Mouse (Mus musculus) midbrain, embryonic 16.5 days (tissue): ENCODE data around the gene Ccdc141. TPM values are rescaled to one million over a fixed set of nuclear protein-coding genes. Genes with fewer than 3 reads are reported as not detected.

Source experiments
- ATAC-seq: fragments of 200-750 bp; cut with Nextera tagmentation; 2 replicates; pipeline ENCODE4 v1.8.0; 2017; ENCODE audit warnings: moderate TSS enrichment
- H3K27ac ChIP-seq: fragments of 300-500 bp; sonication (generic); 2 replicates; pipeline ENCODE4 v1.5.1; 2014; ENCODE audit warnings: mild to moderate bottlenecking, low read length, mixed read lengths
- H3K27me3 ChIP-seq: fragments of 300-500 bp; sonication (generic); 2 replicates; pipeline ENCODE4 v1.6.1; 2014; ENCODE audit warnings: low read depth, low read length, mixed read lengths; ENCODE audit not compliant: control insufficient read depth, insufficient read depth
- H3K36me3 ChIP-seq: fragments of 300-500 bp; sonication (generic); 2 replicates; pipeline ENCODE4 v1.6.1; 2014; ENCODE audit warnings: mild to moderate bottlenecking, low read length, moderate library complexity, mixed read lengths; ENCODE audit not compliant: control insufficient read depth, insufficient read depth
- H3K4me1 ChIP-seq: fragments of 300-500 bp; sonication (generic); 2 replicates; pipeline ENCODE4 v1.6.1; 2014; ENCODE audit warnings: mild to moderate bottlenecking, low read length, mixed read lengths; ENCODE audit not compliant: control insufficient read depth, insufficient read depth
- H3K4me2 ChIP-seq: fragments of 300-500 bp; sonication (generic); 2 replicates; pipeline ENCODE4 v1.6.1; 2014; ENCODE audit warnings: mild to moderate bottlenecking, low read length, mixed read lengths
- H3K4me3 ChIP-seq: fragments of 300-500 bp; sonication (generic); 2 replicates; pipeline ENCODE4 v1.5.1; 2014; ENCODE audit warnings: low read depth, mild to moderate bottlenecking, low read length, moderate library complexity, mixed read lengths
- H3K9ac ChIP-seq: fragments of 300-500 bp; sonication (generic); 2 replicates; pipeline ENCODE4 v1.6.1; 2014; ENCODE audit warnings: low read depth, low read length, mixed read lengths
- H3K9me3 ChIP-seq: fragments of 300-500 bp; sonication (generic); replicated peaks from 2 replicates; pipeline ENCODE4 v1.6.1; 2014; ENCODE audit warnings: mild to moderate bottlenecking, low read length, mixed read lengths; ENCODE audit not compliant: control insufficient read depth, poor library complexity, severe bottlenecking
- WGBS: fragments of 180-500 bp; shearing (Covaris S2); extraction: QIAGEN DNeasy Blood & Tissue Kit; methylation state at CpG from one replicate; pipeline ENCODE4 v1.1.7; 2014; 5-methylcytosine and 5-hydroxymethylcytosine counted together
- polyA plus RNA-seq: library from polyadenylated mRNA; unstranded; fragments of >200 nt; fragmentation: Nextera tagmentation; extraction: Ambion mirVana; gene quantifications from 2 replicates; pipeline ENCODE4 v1.2.1, GENCODE M21; 2015

Gene Ccdc141
- polyA plus RNA-seq, 1 experiment from 2014 or later = 7.1 TPM

GRCm38 (mm10) chr2:77081156-77081555, 89.3 kb downstream of the Ccdc141 start:
- ATAC-seq = no peak
- no peaks in the 10 kb centered on the region for H3K27me3 ChIP-seq
- no peak overlapping the region for H3K4me3 ChIP-seq
- no peaks in the 10 kb centered on the region for H3K9me3 ChIP-seq
- H3K27ac ChIP-seq = no peak overlapping the region
- H3K4me2 ChIP-seq = no peak overlapping the region
- no peaks in the 10 kb centered on the region for H3K36me3 ChIP-seq
- 75% methylated on average over 2 of the region's 2 CpGs for WGBS
- H3K4me1 ChIP-seq = no peaks in the 10 kb centered on the region
- no peak overlapping the region for H3K9ac ChIP-seq

GRCm38 (mm10) chr2:77080657-77081056, 89.8 kb downstream of the Ccdc141 start:
- no peak overlapping the region for H3K4me3 ChIP-seq
- no peaks in the 10 kb centered on the region for H3K27me3 ChIP-seq
- no peaks in the 10 kb centered on the region for H3K4me1 ChIP-seq
- H3K4me2 ChIP-seq = no peak overlapping the region
- H3K36me3 ChIP-seq = no peaks in the 10 kb centered on the region
- WGBS = 94% methylated on average over 3 of the region's 3 CpGs
- H3K27ac ChIP-seq = no peak overlapping the region
- no peak overlapping the region for H3K9ac ChIP-seq
- no peaks in the 10 kb centered on the region for H3K9me3 ChIP-seq
- no peak for ATAC-seq

GRCm38 (mm10) chr2:77078746-77079145, 91.7 kb downstream of the Ccdc141 start:
- WGBS = 92% methylated on average over 4 of the region's 4 CpGs
- ATAC-seq = no peak
- Histone ChIP-seq H3K9ac (no peak overlapping the region), H3K9me3 (no peaks in the 10 kb centered on the region), H3K4me2 (no peak overlapping the region), H3K27ac (no peak overlapping the region), H3K36me3 (no peaks in the 10 kb centered on the region), H3K27me3 (no peaks in the 10 kb centered on the region), H3K4me3 (no peak overlapping the region), H3K4me1 (peaks cover 10% of the 10 kb centered on the region)

GRCm38 (mm10) chr2:77074373-77074772, 96.1 kb downstream of the Ccdc141 start:
- H3K27ac ChIP-seq = 0 out of 2 replicates have a peak overlapping the region, but pooled peaks have one; percentile 22
- 20% methylated on average over 6 of the region's 6 CpGs for WGBS
- H3K4me3 ChIP-seq = no peak overlapping the region
- no peaks in the 10 kb centered on the region for H3K36me3 ChIP-seq
- H3K4me1 ChIP-seq = peaks cover 10% of the 10 kb centered on the region
- H3K27me3 ChIP-seq = no peaks in the 10 kb centered on the region
- no peak overlapping the region for H3K9ac ChIP-seq
- ATAC-seq = 0 out of 2 replicates have a peak, but pooled peaks have one; percentile 56
- H3K9me3 ChIP-seq = no peaks in the 10 kb centered on the region
- H3K4me2 ChIP-seq = peak overlapping the region; percentile 2; the same call in 1 of the 2 replicates

GRCm38 (mm10) chr2:77073930-77074329, 96.5 kb downstream of the Ccdc141 start:
- peak; percentile 46; the same call in 1 of the 2 replicates for ATAC-seq
- peaks cover 10% of the 10 kb centered on the region for H3K4me1 ChIP-seq
- no peaks in the 10 kb centered on the region for H3K36me3 ChIP-seq
- H3K4me2 ChIP-seq = no peak overlapping the region
- 0 out of 2 replicates have a peak overlapping the region, but pooled peaks have one; percentile 22 for H3K27ac ChIP-seq
- no peaks in the 10 kb centered on the region for H3K27me3 ChIP-seq
- H3K9me3 ChIP-seq = no peaks in the 10 kb centered on the region
- H3K4me3 ChIP-seq = no peak overlapping the region
- no peak overlapping the region for H3K9ac ChIP-seq
- 42% methylated on average over 5 of the region's 5 CpGs for WGBS

GRCm38 (mm10) chr2:77065294-77065693, 105.1 kb downstream of the Ccdc141 start:
- Histone ChIP-seq H3K27me3 (no peaks in the 10 kb centered on the region), H3K4me2 (no peak overlapping the region), H3K9me3 (no peaks in the 10 kb centered on the region), H3K27ac (no peak overlapping the region), H3K9ac (no peak overlapping the region), H3K4me1 (no peaks in the 10 kb centered on the region; the same call in 1 of the 2 replicates), H3K36me3 (no peaks in the 10 kb centered on the region), H3K4me3 (no peak overlapping the region)
- ATAC-seq = no peak; the same call in 1 of the 2 replicates
- 12% methylated on average over 6 of the region's 6 CpGs for WGBS

GRCm38 (mm10) chr2:77061871-77062270, 108.6 kb downstream of the Ccdc141 start:
- H3K4me3 ChIP-seq = no peak overlapping the region
- H3K4me2 ChIP-seq = no peak overlapping the region
- no peaks in the 10 kb centered on the region for H3K9me3 ChIP-seq
- 30% methylated on average over 3 of the region's 3 CpGs for WGBS
- no peak overlapping the region for H3K27ac ChIP-seq
- H3K36me3 ChIP-seq = no peaks in the 10 kb centered on the region
- no peak overlapping the region for H3K9ac ChIP-seq
- H3K27me3 ChIP-seq = no peaks in the 10 kb centered on the region
- peak; percentile 37; the same call in 1 of the 2 replicates for ATAC-seq
- peaks cover 4% of the 10 kb centered on the region; the same call in 1 of the 2 replicates for H3K4me1 ChIP-seq

- no peak overlapping the region for H3K4me2 ChIP-seq
- no peak for ATAC-seq
- no peak overlapping the region for H3K4me3 ChIP-seq
- H3K27me3 ChIP-seq = no peaks in the 10 kb centered on the region
- no peak overlapping the region for H3K9ac ChIP-seq
- H3K4me1 ChIP-seq = peaks cover 4% of the 10 kb centered on the region; the same call in 1 of the 2 replicates
- H3K9me3 ChIP-seq = no peaks in the 10 kb centered on the region
- WGBS = 16% methylated on average over 8 of the region's 8 CpGs
- H3K36me3 ChIP-seq = no peaks in the 10 kb centered on the region
- H3K27ac ChIP-seq = no peak overlapping the region
Observed at GRCm38 (mm10) chr2:77059596-77059995, 110.8 kb downstream of the Ccdc141 start.

GRCm38 (mm10) chr2:77056367-77056766, 114.1 kb downstream of the Ccdc141 start:
- H3K36me3 ChIP-seq = no peaks in the 10 kb centered on the region
- peak overlapping the region; percentile 26 for H3K4me2 ChIP-seq
- H3K9me3 ChIP-seq = no peaks in the 10 kb centered on the region
- peak overlapping the region; percentile 1; the same call in 1 of the 2 replicates for H3K9ac ChIP-seq
- peak; percentile 47; the same call in 1 of the 2 replicates for ATAC-seq
- WGBS = 10% methylated on average over 11 of the region's 11 CpGs
- no peak overlapping the region for H3K4me3 ChIP-seq
- peaks cover 4% of the 10 kb centered on the region; the same call in 1 of the 2 replicates for H3K4me1 ChIP-seq
- H3K27me3 ChIP-seq = no peaks in the 10 kb centered on the region
- 0 out of 2 replicates have a peak overlapping the region, but pooled peaks have one; percentile 0 for H3K27ac ChIP-seq
